Mouse (Mus musculus) retina, embryonic 14.5 days (tissue): ENCODE measurements around the gene Tmem144.
A peak's percentile ranks its signal among the peaks of the same experiment; 100 is the strongest.
"Not testable (repeated sequence)": the region's sequence is repeated elsewhere in the genome, so short reads cannot be mapped to it uniquely, and the experiment has no call there.

Source experiments
- DNase-seq: peaks from one replicate; pipeline ENCODE4 v3.0.0-alpha.2; 2015; ENCODE audit warnings: low spot score

Gene Tmem144

DNA sequence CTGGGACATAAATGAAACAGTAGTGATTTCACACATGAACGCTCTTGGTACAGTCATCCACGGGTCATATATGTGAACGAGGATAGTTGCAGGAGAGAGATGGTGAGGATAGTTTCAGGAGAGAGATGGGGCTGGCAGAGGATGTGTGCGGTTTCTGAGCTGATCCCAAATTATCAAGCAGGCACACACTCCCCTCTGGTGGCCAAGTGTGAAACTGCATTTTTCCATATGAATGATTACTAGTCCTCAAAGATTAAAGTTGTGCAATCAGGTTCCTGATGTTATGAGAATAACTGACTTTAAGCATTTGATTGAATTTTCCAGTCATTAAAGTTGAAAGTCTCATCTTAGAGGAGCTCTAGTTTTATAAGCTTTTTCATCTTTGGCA, 43.4 kb downstream of the Tmem144 start:
- DNase-seq: peak; percentile 82

DNA sequence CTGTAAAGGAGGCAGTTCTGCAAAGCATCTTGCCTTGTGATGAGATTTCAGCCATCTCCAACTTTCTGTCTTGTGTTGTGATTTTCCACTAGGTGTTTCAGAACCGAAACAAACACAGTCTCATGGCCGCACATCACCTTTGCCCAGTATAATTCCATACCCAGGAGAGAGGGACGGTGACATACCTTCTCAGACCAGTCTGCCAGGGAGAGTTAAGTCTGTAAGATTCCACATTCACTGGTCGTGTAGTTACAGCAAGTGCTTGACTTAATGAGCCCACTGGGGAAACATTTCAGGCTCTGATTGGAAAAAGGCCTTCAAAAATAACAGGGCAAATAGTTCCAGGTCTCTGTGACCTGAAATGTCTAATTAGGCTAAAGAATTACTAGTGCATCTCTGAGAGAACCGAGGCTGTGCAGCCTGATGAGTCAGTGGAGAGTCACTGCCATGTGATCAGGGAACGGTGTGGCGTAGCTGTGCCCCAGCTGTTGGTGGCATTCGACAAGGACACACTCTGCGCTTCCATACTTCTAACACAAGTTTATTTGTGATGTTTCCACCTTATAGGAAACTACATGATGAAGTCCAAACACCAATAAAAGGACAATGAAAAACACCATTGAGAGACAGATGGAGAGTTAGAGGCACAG, 43.9 kb downstream of the Tmem144 start:
- peak; percentile 13 for DNase-seq

DNA sequence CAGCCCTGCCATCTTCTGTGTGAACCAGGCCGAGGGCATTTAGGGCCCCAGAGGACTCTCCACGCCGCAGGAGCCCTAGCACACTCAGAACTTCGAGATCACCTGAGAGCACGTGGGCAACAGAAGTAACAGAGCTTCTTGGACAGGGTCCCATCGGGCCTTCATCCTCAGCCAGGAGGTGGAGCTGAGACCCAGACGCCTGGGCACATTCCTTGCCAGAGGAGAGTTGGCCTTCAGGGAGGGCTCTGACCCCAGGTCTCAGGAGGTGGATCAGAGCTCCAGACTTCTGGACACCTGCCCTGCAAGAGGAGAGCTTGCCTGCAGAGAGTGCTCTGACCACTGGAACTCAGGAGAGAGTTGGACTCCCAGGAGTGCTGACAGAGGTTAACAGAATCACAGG, 51.8 kb downstream of the Tmem144 start:
- not testable (repeated sequence) for DNase-seq

DNA sequence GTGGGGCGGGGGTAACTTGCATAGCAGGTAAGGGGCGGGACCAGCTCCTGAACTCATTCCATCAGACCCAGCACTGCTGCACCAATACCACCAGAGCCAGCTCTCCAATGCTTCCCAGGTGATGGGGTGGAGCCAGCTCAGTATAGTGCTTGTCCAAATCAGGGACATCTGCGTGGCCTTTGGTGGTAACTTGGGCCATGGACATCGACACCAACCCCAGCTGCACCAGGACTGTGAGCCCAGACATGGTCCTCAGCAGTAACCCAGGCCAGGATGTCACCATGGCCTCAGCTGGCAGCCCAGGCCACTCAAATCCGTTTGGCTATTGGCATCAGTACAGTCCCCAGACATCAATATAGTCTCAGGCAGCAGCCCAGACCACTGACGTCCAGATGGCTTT, 60.3 kb downstream of the Tmem144 start:
- no peak for DNase-seq

DNA sequence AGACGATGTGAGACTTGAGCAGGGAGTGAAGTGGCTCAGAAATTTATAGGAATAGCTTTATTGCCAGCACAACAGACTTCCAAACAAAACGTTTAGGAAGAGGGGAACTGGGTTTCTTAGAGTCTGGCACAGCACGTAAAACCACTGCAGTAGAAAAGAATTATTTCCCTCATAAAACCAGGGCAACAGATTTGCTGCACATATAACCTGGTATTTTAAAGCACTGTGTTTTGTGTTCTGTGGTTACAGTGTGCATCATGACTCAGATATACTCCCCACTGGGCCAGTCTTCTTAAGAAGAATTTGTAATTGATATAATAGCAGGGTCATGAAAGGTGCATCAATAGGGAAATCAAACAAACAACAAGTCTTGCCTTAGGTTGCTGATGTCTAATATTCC, 62.2 kb downstream of the Tmem144 start:
- DNase-seq: no peak

DNA sequence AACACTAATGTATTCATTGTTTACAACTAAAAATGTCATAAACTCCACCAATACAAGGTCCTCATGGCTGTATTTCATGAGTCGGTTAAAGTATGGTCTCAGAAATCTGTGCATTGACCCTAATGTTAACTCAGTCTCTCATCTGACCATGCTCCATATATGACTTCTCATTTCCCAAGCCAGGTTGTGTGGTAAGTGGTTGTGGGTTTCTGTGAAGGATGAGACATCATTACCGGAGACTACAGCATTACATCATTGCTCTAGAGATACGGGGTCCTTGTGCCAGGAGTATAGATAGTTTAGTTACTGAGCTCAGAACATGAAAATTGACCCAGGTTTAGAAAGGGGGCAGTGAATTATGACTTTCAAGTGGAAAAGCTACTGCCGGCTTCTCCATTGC, 63.0 kb downstream of the Tmem144 start:
- DNase-seq: no peak

DNA sequence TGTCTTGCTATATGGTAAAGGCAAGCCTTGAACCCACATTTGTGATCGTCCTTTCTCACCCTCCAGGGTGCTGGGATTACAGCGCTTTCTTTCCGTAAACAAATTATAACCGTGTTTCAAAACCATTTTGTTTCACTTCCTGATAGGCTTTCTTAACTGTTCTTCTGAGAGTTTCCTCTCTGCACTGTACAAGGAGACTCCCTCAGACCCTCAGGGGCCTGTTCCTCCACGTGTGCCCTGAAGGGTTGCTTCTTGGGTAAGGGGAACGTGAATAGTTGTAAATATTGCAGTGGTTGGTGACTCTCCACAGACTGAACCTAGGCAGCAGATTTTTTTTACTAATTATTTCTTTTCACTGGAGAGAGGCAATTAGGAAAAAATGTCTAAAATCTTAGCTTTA, 63.6 kb downstream of the Tmem144 start:
- no peak for DNase-seq

DNA sequence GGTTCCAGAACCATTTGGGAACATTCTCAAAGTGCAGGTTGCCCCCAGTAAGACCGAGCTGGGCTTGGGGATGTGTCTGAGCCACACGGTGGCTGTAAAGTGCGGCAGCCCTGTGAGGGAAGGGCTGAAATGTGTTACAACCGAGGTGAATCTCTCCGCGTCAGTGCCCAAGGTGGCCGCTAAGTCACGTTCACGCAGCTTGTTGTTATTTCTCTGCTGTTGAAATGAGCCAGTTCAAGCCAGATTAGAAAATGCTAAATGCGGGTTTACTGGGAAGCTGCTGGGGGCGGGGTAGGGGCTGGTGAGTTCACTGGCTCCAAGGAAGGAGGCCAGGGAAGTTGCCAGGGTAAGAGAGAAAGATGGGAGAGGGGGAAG, 68.2 kb downstream of the Tmem144 start:
- DNase-seq: peak; percentile 9

DNA sequence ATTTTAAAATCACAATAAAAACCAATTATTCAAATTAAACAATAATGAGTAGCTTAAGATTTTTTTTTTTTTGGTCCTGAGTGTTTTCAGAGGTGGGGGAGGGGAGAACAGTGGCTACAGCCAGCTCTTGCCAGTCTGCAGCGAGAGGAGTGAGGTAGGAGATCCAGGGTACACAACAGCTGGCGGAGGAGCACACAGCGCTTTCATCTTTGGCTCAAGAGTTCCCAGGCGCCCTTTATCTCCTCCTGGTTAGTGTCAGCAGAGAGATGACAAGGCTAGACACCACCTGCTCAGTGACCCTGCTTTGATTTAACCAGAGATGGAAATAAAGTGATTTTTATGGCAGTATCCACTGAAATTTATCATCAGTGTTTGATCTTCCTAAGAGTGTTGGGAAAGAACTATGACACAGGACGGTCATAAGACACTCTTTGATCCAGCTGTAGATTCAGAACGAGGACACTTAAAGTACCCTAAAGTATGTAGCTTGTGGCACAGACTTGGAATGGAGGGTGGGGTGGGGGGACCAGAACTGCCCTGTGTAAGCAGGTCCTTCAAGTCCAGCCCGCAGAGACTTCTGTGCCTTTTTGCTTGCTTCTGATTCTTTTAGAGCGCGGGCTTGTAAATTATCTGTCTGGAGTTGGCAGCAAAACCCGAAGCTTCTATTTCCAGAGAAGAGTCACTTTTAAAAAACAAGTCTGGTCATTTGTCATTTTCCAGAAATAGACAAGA, 68.8 kb downstream of the Tmem144 start:
- DNase-seq: peak; percentile 15

DNA sequence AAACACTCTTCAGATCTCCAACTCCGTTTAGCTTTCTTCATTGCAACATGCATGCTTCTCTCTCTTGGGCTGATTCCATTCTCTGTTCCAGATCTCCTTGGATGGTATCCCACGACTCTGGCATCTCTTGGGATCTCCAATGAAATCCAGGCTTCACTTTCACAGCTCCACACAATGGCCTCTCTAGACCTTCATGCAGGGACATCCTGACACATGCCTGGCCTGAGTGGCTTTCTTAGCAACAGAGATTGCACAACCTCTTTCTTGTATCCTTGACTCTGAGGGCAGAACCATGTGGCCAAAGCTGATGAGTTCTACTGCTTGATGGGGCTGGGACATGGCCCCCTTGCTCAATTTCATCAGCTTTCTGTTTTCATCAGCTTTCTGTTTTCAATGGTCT, 79.9 kb downstream of the Tmem144 start:
- no peak for DNase-seq
